Mouse (Mus musculus) urinary bladder, postnatal 4 days (tissue): ENCODE results near the gene Ercc6l2.
A peak's percentile ranks its signal among the peaks of the same experiment; 100 is the strongest.
"Not testable (repeated sequence)": the region's sequence is repeated elsewhere in the genome, so short reads cannot be mapped to it uniquely, and the experiment has no call there.

Experiments used
- DNase-seq, 2 experiments: peaks; one replicate each; pipeline ENCODE4 v3.0.0; 2021 to 2022; ENCODE audit warnings: low spot score in 2 of 2

Ercc6l2 gene

DNA sequence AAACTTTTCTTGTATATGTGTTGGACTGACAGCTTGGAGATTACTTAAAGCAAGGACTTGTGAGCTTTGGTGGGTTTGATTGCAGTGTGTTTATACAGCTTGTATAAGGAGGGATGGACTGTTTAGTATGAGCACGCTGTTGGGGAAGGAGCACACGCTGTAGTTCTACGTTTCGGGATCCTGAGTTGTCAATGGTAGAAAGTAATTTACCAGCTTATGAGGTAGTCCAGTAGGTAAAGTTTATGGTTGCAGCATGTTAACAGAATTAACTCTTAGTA lies 64.8 kb downstream of the Ercc6l2 start:
- no peak for DNase-seq

DNA sequence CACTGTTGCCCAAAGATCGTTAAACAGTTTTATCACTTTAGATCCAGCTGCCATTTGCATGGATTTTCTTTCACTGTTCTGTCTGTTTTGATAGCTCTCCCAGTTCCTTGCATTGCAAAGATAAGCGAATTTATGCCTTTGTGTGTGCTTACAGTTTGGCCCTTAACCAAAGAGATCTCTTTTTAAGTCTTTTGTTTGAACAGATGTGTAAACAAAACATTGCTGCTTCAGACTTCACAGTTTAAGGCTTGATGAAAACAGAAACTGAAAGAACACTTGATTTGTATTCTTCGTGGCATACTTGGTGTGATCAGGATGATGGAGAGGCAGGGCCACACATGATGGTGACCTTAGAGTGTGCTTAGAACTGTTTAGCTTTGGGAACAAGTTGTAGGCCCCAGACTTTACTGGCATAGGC lies 70.5 kb downstream of the Ercc6l2 start:
- no peak for DNase-seq

DNA sequence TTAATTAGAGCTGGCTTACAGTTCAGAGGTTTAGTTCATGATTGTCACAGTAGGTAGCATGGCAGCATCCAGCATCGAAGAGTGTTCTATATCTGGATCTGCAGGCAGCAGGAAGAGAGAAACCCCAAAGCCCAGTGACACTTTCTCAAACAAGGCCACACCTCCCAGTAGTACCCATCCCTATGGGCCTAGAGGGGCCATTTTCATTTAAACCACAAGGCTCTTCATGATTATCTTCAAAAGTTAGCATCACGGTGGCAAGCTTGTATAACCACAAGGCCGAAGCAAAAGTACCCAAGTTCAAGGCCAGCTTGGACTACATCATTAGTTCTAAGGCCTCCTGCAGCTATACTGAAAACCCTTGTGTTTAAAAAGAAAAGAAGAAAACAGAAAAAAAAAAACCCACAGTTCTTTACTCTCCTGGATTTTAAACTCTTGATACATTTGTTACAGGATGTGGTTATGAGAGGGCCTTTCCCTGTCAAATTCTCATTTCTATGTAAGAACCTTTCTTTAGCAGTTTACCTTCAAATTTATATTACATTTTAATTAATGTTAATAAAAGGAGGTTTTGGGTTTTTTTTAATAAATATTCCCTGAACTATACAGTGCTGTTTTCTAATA lies 71.5 kb downstream of the Ercc6l2 start:
- no peak for DNase-seq

DNA sequence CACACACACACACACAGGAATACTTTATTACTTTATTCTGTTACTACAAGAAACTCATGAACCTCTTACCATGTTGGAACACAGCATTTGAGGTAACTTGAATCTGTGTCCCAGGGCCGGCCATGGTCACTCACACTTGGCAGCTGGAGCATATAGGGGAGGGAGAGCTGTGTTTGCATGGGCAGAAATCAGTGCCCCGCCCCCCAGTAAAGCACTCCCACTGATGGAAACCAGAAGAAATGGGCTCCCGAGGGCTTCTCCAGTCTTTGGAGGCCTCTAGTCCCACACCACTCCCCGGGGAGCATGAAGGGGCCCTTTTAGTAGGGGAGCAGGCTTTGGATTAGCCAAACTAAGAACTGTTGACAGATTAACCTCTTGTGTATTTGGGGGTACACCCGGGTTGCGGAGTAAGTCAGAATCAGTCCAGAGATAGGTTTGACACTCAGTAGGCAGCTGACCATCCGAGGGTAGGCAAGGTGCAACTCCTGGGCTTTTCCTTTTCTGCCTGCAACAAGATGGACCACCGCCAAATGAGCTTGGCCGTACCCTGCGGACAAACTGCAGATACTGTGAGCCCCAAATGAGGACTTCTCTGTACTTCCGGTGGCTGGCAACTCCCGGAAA lies 85.8 kb downstream of the Ercc6l2 start:
- DNase-seq = no peak

DNA sequence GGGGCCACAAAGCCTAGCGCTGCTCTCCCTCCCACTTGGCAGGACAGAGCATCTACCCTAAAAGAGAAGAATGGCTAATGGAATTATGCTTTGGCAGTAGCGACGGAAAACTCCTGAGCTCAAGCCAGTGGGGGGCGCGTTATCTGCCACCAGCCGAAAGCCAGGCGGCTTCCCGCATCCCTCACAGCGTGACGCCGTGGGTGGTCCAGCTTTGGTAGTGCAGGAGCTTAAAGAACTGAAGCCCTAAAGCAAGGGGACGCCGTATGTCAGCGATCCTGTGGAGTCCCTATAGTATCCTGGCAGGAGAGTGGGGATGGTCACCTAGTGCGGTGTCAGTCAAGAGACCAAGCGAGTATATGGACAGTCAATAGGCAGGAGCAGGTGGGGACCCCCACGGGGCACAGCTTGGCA lies 86.3 kb downstream of the Ercc6l2 start:
- DNase-seq = peak; percentile 70 to 77

DNA sequence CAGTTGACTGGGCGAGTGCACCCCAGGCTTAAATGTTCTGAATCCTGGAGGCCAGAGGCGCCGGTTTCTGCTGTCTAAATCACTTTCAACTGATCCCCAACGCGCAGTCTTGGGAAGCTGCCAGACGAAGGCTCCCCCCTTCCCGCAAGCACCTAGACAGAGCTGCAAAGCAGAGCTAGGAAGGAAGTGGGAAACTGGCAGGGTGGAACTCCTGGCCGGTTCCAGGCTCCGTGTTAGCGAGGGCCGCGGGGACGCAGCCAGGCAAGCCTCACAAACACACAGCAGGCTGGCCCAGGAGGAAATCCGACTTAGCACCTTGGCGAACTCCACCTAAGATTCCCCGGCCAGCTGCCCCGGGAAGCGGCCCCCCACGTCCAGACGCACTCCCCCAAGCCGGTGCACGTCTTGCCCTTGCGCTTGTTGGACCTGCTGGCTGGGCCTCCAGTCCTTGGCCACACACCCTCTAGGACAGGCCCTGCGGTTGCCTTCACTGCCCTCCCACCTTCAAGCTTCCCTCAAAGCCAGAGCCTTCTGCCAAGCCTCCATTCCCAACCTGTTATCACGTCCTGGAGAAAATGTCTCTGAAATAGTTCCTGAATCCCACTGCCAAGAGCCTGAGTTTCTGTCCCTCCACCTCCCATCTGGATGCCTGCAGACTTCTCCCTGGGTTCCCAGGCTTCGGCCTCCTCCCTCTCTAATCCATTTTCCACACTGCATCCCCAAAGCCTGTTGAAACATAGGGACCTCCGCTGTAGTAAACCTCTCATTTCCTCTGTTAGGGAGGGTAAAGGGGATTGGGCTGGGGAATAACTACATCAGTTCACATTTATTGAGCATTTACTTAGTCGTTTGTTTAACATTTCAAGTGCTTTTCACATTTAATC lies 86.9 kb downstream of the Ercc6l2 start:
- peak in 1 of 2 experiments; percentile 53 for DNase-seq

DNA sequence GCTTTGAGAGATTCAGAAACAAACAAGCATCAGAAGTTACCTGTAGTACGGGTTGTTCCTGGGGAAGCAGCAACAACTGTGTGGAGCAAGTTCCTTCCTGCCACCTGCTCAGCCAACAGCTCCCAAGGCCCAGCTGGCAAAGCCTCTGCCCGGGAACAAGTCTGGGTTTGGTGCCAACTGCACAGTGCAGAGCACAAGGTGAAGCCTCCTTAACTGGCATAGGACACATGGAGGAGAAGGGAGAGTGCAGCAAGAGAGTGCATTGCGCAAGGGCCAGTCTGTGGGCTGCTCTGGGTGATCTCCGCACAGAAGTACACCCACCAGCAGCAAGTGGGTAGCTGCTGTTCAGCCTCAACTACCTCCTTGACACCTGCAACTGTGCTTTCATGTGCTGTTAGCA lies 91.5 kb downstream of the Ercc6l2 start:
- no peak for DNase-seq

DNA sequence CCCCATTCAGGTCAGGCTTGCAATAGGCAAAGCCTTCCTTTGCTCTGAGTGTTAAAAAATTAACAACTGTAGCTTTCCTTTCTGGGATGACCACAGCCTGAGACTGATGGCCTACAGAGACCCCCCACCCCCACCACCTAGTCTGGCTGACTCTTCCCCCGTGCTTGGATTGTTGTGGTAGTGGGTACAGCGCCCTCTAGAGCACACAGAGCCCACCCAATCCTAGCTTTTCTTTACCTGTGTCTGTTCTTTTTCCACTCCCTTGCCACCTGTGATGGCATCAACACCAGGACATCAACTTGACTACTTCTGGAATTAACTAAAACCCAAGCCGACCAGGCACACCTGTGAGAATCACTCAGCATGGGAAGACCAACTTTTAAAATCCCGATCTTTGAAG lies 92.4 kb downstream of the Ercc6l2 start:
- DNase-seq = no peak

DNA sequence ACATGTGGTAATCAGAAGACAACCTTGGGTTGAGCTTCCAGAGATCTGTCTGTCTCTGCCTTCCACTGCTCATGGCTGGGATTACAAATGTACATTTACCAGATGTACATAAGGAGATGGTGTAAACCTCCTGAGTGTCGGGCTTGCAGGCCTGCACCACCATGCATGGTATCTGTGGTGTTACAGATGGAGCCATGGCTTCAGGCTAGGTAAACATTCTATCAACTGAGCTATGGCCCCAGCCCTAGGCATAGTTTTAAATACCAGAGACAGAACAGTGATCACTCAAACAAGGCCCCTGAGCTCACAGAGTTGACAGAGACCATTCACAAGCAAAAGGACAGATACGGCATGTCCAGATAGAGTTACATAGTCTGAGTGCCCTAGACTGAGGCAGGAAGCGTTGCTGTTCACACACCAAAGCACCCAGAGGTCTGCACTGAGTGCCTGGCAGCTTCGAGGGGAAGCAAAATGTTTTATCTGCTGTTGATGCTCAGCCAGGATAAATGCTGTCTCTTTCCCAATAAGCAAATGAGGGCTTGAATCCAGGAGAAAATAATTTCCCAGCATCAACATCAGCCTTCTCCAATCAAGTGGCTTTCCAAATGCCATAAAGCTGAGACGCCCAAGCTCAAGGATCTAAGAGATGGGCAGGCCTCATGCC lies 95.2 kb downstream of the Ercc6l2 start:
- no peak for DNase-seq

DNA sequence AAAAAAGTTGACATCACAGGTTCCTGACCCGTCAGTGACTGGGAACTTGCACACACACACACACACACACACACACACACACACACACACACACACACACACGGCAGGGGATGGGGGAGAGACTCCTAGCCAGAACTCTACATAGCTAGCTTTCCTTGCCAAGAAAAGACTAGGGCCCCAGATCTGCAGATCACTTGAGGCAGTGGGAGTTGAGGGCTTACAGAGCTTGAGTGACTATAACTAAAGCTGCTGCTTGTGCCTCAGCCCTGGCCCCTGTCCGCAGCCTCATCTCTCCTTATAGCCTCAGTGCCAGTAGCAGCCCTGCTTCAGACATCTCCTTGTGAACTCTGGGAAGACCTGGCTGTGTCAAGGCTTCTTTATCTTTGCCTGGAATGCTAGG lies 96.6 kb downstream of the Ercc6l2 start:
- DNase-seq = no peak

DNA sequence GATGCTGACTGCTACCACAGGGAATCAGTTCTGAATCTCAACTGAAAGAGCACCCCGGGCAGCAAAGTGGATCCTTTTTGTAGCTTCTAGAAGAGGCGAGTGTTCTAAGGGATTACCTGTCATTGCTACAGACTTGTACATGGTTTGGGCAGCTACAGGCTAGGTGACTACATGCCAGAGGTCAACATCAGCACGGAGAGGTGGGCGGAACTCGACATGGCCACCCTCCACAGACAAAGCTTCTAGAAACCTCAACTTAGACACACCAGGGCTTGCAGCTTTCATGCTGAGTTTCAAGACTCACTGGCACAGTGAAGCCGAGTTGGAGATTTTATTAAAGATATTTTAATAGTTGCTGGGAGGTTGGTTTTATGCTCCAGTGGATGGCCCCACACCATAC lies 98.1 kb downstream of the Ercc6l2 start:
- DNase-seq = no peak

DNA sequence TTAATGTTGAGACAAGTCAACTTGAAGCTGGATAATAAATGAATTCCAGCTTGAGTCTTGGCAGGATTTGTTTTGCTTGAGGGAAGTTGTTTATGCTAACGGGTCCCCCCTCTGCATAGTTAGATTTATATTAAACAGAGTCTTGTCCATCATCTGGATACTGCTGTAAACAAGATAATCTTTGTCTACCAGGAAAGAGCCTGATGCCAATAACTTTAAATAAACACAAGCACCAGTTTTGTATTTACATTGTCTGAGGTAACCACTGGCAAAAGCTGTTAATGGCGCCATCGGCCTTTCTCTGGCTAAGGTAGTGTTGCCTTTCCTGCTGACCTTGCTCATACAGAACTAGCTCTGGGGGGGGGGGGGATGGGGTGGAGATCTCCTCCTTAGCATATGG lies 100.1 kb downstream of the Ercc6l2 start:
- no peak for DNase-seq

DNA sequence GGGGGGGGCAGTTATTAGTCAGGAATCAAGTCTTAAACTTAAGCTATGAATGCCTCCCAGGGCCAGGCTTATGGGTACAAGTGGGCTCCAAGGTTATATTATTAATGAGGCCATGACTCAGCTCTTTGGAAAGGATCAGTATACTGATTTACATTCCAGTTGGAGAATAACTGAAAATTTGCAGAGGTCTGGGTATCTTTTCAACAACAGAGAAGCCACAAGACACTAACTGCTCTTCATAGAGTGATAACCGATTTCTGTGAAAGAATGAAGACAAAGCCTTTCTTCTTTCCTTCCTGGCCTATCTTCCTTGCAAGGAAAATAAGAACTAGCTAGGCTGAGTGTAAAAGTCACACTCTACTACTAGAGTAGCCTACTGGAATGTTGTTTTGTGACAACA lies 100.6 kb downstream of the Ercc6l2 start:
- DNase-seq = no peak

DNA sequence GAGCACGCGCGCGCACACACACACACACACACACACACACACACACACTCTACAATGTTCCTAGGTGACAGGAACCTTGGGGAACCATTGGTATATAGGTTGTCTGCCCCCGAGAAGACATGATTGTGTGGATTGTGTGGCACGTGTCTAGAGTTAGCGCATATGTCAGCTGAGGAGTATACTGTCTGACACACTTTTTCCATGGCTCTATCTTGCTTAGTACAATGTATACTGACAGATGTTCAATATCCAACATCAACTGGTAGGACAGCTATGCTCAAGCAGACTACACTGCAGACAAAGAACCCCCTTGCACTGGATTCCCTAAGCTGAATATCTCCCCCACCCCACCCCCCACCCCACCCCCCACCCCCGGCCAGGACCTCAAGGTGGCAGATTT lies 101.5 kb downstream of the Ercc6l2 start:
- DNase-seq = no peak

DNA sequence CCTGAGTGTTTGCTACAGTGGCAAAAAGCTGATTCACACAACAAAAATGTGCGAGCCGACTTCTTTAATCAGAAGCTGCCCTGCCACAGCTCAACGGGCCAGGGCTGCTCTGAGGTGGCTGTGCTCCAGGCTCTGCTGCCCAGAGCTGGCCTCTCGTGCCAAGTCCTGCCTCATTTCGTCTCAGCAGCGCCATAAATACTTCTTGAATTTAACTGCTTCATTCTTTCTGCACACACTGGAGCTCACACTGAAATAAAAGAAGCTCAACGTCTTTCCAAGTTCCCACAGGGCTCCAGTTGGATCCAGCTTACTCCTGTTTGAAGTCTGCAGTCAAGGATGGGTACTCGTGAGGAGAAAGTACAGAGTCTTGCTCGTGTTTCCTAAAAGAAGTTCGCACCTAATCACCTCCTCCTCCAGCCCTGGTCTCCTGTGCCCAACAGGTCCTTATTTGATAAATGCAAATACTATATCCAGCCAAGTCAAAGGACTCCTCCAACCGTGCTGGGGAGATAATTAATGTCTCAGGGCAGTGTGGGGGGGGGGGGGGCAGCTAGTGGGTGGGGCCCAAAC lies 102.2 kb downstream of the Ercc6l2 start:
- DNase-seq = peak; percentile 56 to 71

DNA sequence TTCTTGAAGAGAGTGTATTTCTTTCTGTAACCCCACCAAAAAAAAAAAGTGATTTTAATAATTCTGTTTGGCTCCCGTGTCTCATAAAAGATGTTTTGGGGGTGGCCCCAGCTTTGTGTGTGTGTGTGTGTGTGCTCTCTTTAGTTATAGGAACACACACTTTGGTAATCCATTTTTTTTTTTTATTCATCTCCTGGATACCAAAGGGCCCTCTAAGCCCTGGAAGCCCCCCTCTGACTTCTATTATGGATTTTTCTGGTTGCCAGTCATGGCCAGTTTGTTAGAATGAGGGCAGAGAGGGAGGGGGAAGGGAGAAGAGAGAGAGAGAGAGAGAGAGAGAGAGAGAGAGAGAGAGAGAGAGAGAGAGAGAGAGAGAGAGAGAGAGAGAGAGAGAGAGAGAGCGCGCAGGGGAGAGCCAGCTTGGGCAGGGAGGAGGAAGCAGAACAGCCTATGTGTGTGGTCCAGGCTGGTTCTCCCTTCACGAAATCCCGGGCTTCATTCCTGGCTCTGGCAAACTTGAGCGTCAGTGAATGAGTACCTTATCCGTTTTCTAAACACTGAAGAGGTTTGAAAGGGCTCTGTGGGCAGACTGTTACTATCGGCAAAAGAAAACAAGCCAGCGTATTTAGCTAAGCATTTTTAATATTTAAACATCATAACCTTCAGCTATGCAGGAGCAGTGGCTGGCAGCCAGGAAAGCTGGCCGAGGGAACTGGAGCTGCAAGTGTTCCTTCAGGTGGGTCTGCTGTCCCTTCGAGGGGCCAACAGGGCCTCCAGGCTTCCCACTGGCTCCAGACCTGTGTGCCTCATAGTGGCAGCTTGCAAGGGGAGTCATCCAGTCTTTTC lies 103.0 kb downstream of the Ercc6l2 start:
- DNase-seq = peak in 1 of 2 experiments; percentile 40

DNA sequence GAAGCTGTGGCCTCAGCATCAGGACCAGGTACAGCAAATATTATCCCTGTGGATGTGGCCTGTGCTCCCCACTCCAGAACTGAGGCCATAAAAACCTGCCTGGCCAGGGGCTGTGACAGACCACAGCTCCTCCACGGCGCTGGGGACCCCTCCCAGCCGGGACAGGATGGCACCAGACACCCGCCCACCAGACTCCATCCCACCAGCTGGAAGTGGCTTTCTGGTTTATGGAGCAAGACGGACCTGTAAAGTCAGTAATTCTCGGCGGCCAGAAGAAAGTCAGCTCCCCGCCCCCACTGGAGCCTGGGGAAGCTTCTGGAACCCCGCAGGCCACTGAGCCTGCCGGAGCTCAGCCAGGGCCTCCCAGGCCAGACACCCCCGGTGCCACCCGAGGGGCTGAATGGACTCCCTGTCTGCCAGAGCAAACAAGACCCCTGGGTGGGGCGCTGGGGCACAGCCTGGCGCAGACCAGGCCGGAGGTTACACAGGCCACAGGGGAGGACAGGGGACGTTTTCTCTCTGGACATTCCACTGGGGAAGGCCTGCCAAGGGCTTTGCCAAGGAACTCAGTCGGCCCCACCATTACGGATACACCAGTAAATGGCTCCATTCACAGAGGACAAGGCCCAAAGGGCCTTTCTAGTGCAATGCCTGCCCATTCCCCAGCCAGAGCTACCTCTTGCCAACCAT lies 103.8 kb downstream of the Ercc6l2 start:
- DNase-seq = no peak

DNA sequence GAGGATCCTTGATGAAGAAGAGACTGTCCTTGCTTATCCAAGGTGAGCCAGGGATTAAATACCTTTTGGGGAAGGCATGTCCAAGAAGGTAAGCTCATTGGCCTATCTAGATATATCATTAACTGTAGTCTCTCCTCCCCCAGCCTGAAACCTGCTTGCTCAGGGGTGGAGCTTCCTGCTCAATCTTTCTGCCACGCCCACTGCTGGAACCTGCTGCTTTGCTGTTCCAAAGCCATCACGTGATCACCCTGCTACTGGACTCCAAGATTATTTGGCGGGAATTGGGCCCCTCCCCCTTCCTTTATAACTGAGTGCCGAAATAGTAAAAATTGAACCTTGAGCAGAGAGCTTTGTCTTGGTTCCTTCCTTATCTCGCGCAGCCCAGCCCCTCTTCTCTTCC lies 109.0 kb downstream of the Ercc6l2 start:
- not testable (repeated sequence) for DNase-seq

DNA sequence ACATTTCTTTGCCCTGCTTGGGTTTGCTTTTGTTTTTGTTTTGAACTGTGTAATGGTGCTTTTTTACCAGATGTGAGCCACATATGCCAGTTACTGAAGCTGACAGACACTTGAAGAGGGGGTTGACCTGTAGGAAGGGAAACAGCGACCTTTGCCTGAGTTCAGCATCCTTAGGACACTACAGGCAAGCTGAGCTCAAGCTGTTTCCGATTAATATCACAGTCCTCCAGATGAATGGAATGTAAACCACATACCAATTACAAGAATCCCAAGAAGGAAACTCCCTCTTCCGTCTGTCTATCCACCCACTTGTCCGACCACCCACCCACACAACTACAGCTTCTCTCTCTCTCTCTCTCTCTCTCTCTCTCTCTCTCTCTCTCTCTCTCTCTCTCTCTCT lies 112.3 kb downstream of the Ercc6l2 start:
- no peak for DNase-seq

DNA sequence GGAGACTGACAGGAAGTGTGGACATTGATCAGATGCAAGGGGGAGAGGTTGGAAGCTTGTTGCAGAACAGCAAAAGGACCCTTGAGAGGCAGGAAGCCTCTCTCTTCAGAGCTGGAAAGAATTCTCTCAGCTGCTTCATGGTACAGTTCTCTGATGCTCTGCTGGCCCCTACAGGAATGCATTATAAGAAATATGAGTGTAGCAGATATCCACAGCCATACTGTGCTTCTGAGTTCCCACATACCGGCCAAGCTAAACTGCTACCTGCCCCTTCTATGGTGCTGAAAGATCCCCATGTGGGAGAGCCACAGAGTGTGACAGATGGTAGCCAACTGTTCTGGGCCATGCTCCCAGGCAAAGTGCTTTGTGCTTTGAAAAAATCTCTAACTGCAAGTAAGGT lies 114.3 kb downstream of the Ercc6l2 start:
- no peak for DNase-seq
